Mouse (Mus musculus) G1E (cell line): ENCODE data around the gene Slc10a7.

ENCODE experiments used
- CTCF ChIP-seq: IDR thresholded peaks from 2 replicates; pipeline ENCODE4 v1.5.1; 2012; ENCODE audit warnings: low read depth, low read length, inconsistent platforms, mixed read lengths
- GATA1 ChIP-seq: IDR thresholded peaks from 2 replicates; pipeline ENCODE4 v1.6.1; 2012; ENCODE audit warnings: borderline replicate concordance, low read length, inconsistent platforms, mixed read lengths
- GATA2 ChIP-seq: IDR thresholded peaks from 2 replicates; pipeline ENCODE4 v1.6.1; 2012; ENCODE audit warnings: low read depth, low read length, inconsistent platforms, borderline replicate concordance
- TAL1 ChIP-seq: conservative IDR thresholded peaks from 2 replicates; pipeline ENCODE4 v1.6.1; 2012; ENCODE audit warnings: low read depth, low read length, inconsistent platforms, mixed read lengths

DNA sequence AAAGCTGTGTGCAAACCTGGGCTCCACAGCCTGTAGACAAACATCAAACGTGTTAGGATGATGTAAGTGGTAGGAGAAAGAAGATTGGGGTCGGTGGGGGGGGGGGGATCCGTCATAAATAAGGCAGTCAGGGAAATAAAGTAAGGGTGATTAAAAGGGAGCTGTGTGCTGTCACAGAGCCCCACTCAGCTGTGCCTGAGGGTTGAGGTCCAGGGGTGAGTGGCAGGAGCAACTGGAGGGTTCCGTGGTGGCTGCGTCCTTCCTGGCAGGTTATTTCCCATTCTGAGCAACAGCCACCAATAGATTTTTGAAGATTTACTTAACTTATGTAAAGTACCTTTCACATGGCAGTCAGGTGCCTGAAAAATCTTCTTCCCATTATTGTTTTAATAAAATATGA, 133.2 kb downstream of the Slc10a7 start:
- TF ChIP-seq CTCF (no peak), TAL1 (no peak), GATA2 (no peak), GATA1 (no peak)
